Mouse (Mus musculus) gastrocnemius, postnatal 4 days (tissue): ENCODE measurements around the gene Arhgef3. TPM values are rescaled to one million over a fixed set of nuclear protein-coding genes. Genes with fewer than 3 reads are reported as not detected.

Experiments
- DNase-seq, 2 experiments: peaks; one replicate each; pipeline ENCODE4 v3.0.0; 2021 to 2022; ENCODE audit warnings: low spot score in 2 of 2, mixed read lengths in 2 of 2
- total RNA-seq, 2 experiments: library from RNA; stranded (reverse); gene quantifications; 2 replicates each; pipeline ENCODE4 v1.2.3; 2021

Gene Arhgef3
- total RNA-seq, 2 experiments from 2014 or later, result 24.8 to 25.1 TPM

- DNase-seq, result no peak
Observed at GRCm38 (mm10) chr14:27158782-27159181, 44.1 kb downstream of the Arhgef3 start.

- no peak for DNase-seq
Observed at GRCm38 (mm10) chr14:27160762-27161161, 46.1 kb downstream of the Arhgef3 start.

- no peak for DNase-seq
Observed at GRCm38 (mm10) chr14:27164639-27165038, 49.9 kb downstream of the Arhgef3 start.

GRCm38 (mm10) chr14:27166751-27167150 lies 52.1 kb downstream of the Arhgef3 start:
- no peak for DNase-seq

- DNase-seq, result no peak
Observed at GRCm38 (mm10) chr14:27167177-27167576, 52.5 kb downstream of the Arhgef3 start.

GRCm38 (mm10) chr14:27168387-27168786 lies 53.7 kb downstream of the Arhgef3 start:
- no peak for DNase-seq

- no peak for DNase-seq
Observed at GRCm38 (mm10) chr14:27169287-27169686, 54.6 kb downstream of the Arhgef3 start.

GRCm38 (mm10) chr14:27170421-27170820 lies 55.7 kb downstream of the Arhgef3 start:
- DNase-seq, result no peak

- peak in 1 of 2 experiments; percentile 38 for DNase-seq
Observed at GRCm38 (mm10) chr14:27171175-27171830, 56.6 kb downstream of the Arhgef3 start.

- DNase-seq, result peak in 1 of 2 experiments; percentile 65
Observed at GRCm38 (mm10) chr14:27173178-27173803, 58.6 kb downstream of the Arhgef3 start.

- no peak for DNase-seq
Observed at GRCm38 (mm10) chr14:27174188-27174786, 59.6 kb downstream of the Arhgef3 start.

GRCm38 (mm10) chr14:27174831-27175301 lies 60.2 kb downstream of the Arhgef3 start:
- no peak for DNase-seq

GRCm38 (mm10) chr14:27175343-27175742 lies 60.6 kb downstream of the Arhgef3 start:
- DNase-seq, result no peak

- DNase-seq, result no peak
Observed at GRCm38 (mm10) chr14:27177800-27178559, 63.3 kb downstream of the Arhgef3 start.

GRCm38 (mm10) chr14:27178560-27178920 lies 63.8 kb downstream of the Arhgef3 start:
- DNase-seq, result peak; percentile 81 to 93

- no peak for DNase-seq
Observed at GRCm38 (mm10) chr14:27179771-27180170, 65.1 kb downstream of the Arhgef3 start.

- DNase-seq, result peak in 1 of 2 experiments; percentile 39
Observed at GRCm38 (mm10) chr14:27182059-27182458, 67.4 kb downstream of the Arhgef3 start.

GRCm38 (mm10) chr14:27182646-27183438 lies 68.1 kb downstream of the Arhgef3 start:
- no peak for DNase-seq

GRCm38 (mm10) chr14:27183501-27184230 lies 69.0 kb downstream of the Arhgef3 start:
- peak; percentile 63 to 70 for DNase-seq

- DNase-seq, result no peak
Observed at GRCm38 (mm10) chr14:27185902-27186301, 71.2 kb downstream of the Arhgef3 start.
